10 mouse cellular contexts compared by ENCODE assay signal in genomic region chr12:86787020-86787553, GRCm38 (mm10). TPM values are rescaled to one million over a fixed set of nuclear protein-coding genes. Genes with fewer than 3 reads are reported as not detected.
DNase-seq lines count a peak whose midpoint lies in the region.
"Had no signal": no experiment of that assay in that cellular context is flagged by ENCODE, and none has a peak within 500 bp of the region (broad histone marks: within the 10 kb centered on the region; RNA-seq: fewer than 3 reads in every experiment).

No protein-coding gene starts in this region.

- 0 out of 2 replicates have a peak overlapping the region, but pooled peaks have one; percentile 2 for H3K4me3 ChIP-seq in hindbrain, embryonic 10.5 days

- H3K4me1 ChIP-seq in hindbrain, embryonic 10.5 days (replicated peaks) = peaks cover 58% of the 10 kb centered on the region

- H3K27ac ChIP-seq in hindbrain, embryonic 10.5 days = peak overlapping the region; percentile 86

- H3K36me3 ChIP-seq in hindbrain, embryonic 10.5 days = no peaks in the 10 kb centered on the region

- peak; percentile 86 to 94 for DNase-seq in adrenal gland, adult (ENCODE audit: inconsistent age in 2 of 2, low spot score in 1 of 2)
- DNase-seq in adrenal gland, postnatal 4 days (ENCODE audit: low spot score in 2 of 2) = no peak
- peak; percentile 63 for DNase-seq in adrenal gland, postnatal 25 days
- DNase-seq in hindbrain, embryonic 10.5 days (ENCODE audit: low spot score) = peak; percentile 75
- peak; percentile 33 for DNase-seq in neural tube, embryonic 10.5 days (ENCODE audit: extremely low spot score, low spot score)
- no peak for DNase-seq in ovary, postnatal 14 days (ENCODE audit: low spot score)
- DNase-seq in urinary bladder, adult 2 months (ENCODE audit: low spot score) = no peak
- DNase-seq in spleen, postnatal 4 days (ENCODE audit: low spot score in 2 of 2) = no peak

- 27% methylated on average over 4 of the region's 4 CpGs for WGBS in hindbrain, embryonic 10.5 days

- no peaks in the 10 kb centered on the region for H3K27me3 ChIP-seq in hindbrain, embryonic 10.5 days (ENCODE audit: insufficient read depth, poor library complexity, severe bottlenecking)

- H3K9me3 ChIP-seq in hindbrain, embryonic 10.5 days = no peaks in the 10 kb centered on the region

RNA-seq across cellular contexts. Expression of gene Lrrc74a, which starts 52.9 kb away (rescaled TPM):
- total RNA-seq in adrenal gland, postnatal 4 days (2021) = not detected
- not detected in 2 replicates for total RNA-seq in adrenal gland, postnatal 25 days (2021)
- polyA plus RNA-seq in hindbrain, embryonic 10.5 days (2016; fragmentation: Nextera tagmentation; extraction: Ambion mirVana) = not detected in 2 replicates
- not detected in 2 replicates for polyA plus RNA-seq in urinary bladder, adult 2 months (2012; rRNA removed)
- total RNA-seq: liver, adult 2 months had no signal
- polyA plus RNA-seq: heart, embryonic 16.5 days; liver, adult 2 months had no signal

Comparison
In these comparisons a context has a peak if more than half of its experiments do, and no peak if none do; other contexts are left out.
1. DNase-seq: peak in adrenal gland, adult (2 of 2), adrenal gland, postnatal 25 days (single experiment), hindbrain, embryonic 10.5 days (single experiment) and neural tube, embryonic 10.5 days (single experiment); none in adrenal gland, postnatal 4 days (0 of 2), ovary, postnatal 14 days (single experiment), urinary bladder, adult 2 months (single experiment) and spleen, postnatal 4 days (0 of 2).